Mouse (Mus musculus): Measurements from ENCODE around the gene Rex1bd. TPM values are rescaled to one million over a fixed set of nuclear protein-coding genes. Genes with fewer than 3 reads are reported as not detected.

The Rex1bd gene
- polyA plus RNA-seq, 1 experiment: 189 TPM

GRCm38 (mm10) chr8:70546412-70546811 is 39.9 kb upstream of the Rex1bd start:
- Histone ChIP-seq H3K4me3 (replicated peaks; ENCODE audit: insufficient read depth, low read depth, low read length) (no peak overlapping the region), H3K27me3 (ENCODE audit: control insufficient read depth, insufficient read depth, low read length) (no peaks in the 10 kb centered on the region), H3K27ac (ENCODE audit: insufficient read depth, low read length) (no peak overlapping the region), H3K4me1 (ENCODE audit: control insufficient read depth, insufficient read depth, low read length) (peaks cover 34% of the 10 kb centered on the region)
- no peak for DNase-seq
- 78% methylated on average over 4 of the region's 4 CpGs for WGBS
- TF ChIP-seq POLR2A (IDR thresholded peaks at IDR 0.05; ENCODE audit: borderline replicate concordance, insufficient read depth, low read length): no peak
- TF ChIP-seq CTCF (IDR thresholded peaks at IDR 0.05; ENCODE audit: borderline replicate concordance, insufficient read depth, low read depth, low read length): no peak

- H3K27me3 ChIP-seq (ENCODE audit: control insufficient read depth, insufficient read depth, low read length): no peaks in the 10 kb centered on the region
- peak; percentile 44; the same call in 1 of the 2 replicates for TF ChIP-seq CTCF (IDR thresholded peaks at IDR 0.05; ENCODE audit: borderline replicate concordance, insufficient read depth, low read depth, low read length)
- no peak for TF ChIP-seq POLR2A (IDR thresholded peaks at IDR 0.05; ENCODE audit: borderline replicate concordance, insufficient read depth, low read length)
- DNase-seq: no peak
- no peak overlapping the region for H3K4me3 ChIP-seq (replicated peaks; ENCODE audit: insufficient read depth, low read depth, low read length)
- 70% methylated on average over 6 of the region's 6 CpGs for WGBS
- H3K4me1 ChIP-seq (ENCODE audit: control insufficient read depth, insufficient read depth, low read length): peaks cover 27% of the 10 kb centered on the region
- H3K27ac ChIP-seq (ENCODE audit: insufficient read depth, low read length): no peak overlapping the region
Measured at GRCm38 (mm10) chr8:70544200-70544687, 37.7 kb upstream of the Rex1bd start.

GRCm38 (mm10) chr8:70541081-70541480 is 34.5 kb upstream of the Rex1bd start:
- Histone ChIP-seq H3K4me3 (replicated peaks; ENCODE audit: insufficient read depth, low read depth, low read length) (peak overlapping the region; percentile 26), H3K4me1 (ENCODE audit: control insufficient read depth, insufficient read depth, low read length) (peaks cover 19% of the 10 kb centered on the region), H3K27ac (ENCODE audit: insufficient read depth, low read length) (no peak overlapping the region), H3K27me3 (ENCODE audit: control insufficient read depth, insufficient read depth, low read length) (no peaks in the 10 kb centered on the region)
- 51% methylated on average over 5 of the region's 5 CpGs for WGBS
- no peak for DNase-seq
- no peak for TF ChIP-seq CTCF (IDR thresholded peaks at IDR 0.05; ENCODE audit: borderline replicate concordance, insufficient read depth, low read depth, low read length)
- TF ChIP-seq POLR2A (IDR thresholded peaks at IDR 0.05; ENCODE audit: borderline replicate concordance, insufficient read depth, low read length): no peak

GRCm38 (mm10) chr8:70540507-70541071 is 34.0 kb upstream of the Rex1bd start:
- TF ChIP-seq CTCF (IDR thresholded peaks at IDR 0.05; ENCODE audit: borderline replicate concordance, insufficient read depth, low read depth, low read length) (no peak), POLR2A (IDR thresholded peaks at IDR 0.05; ENCODE audit: borderline replicate concordance, insufficient read depth, low read length) (no peak)
- no peak for DNase-seq
- peaks cover 19% of the 10 kb centered on the region for H3K4me1 ChIP-seq (ENCODE audit: control insufficient read depth, insufficient read depth, low read length)
- 24% methylated on average over 7 of the region's 7 CpGs for WGBS
- no peaks in the 10 kb centered on the region for H3K27me3 ChIP-seq (ENCODE audit: control insufficient read depth, insufficient read depth, low read length)
- H3K4me3 ChIP-seq (replicated peaks; ENCODE audit: insufficient read depth, low read depth, low read length): peak overlapping the region; percentile 61
- H3K27ac ChIP-seq (ENCODE audit: insufficient read depth, low read length): no peak overlapping the region

GRCm38 (mm10) chr8:70540013-70540506 is 33.5 kb upstream of the Rex1bd start:
- TF ChIP-seq POLR2A (IDR thresholded peaks at IDR 0.05; ENCODE audit: borderline replicate concordance, insufficient read depth, low read length): no peak
- TF ChIP-seq CTCF (IDR thresholded peaks at IDR 0.05; ENCODE audit: borderline replicate concordance, insufficient read depth, low read depth, low read length): no peak
- Histone ChIP-seq H3K27ac (ENCODE audit: insufficient read depth, low read length) (no peak overlapping the region), H3K4me3 (replicated peaks; ENCODE audit: insufficient read depth, low read depth, low read length) (peak overlapping the region; percentile 61), H3K27me3 (ENCODE audit: control insufficient read depth, insufficient read depth, low read length) (no peaks in the 10 kb centered on the region), H3K4me1 (ENCODE audit: control insufficient read depth, insufficient read depth, low read length) (peaks cover 16% of the 10 kb centered on the region)
- WGBS: 2% methylated on average over 4 of the region's 4 CpGs
- peak; percentile 38 to 41 for DNase-seq

GRCm38 (mm10) chr8:70539077-70539813 is 32.7 kb upstream of the Rex1bd start, which contains the start of gene Ell:
Ell (plus strand) TSS chr8:70539457.
- DNase-seq: peak; percentile 98
- peaks cover 16% of the 10 kb centered on the region for H3K4me1 ChIP-seq (ENCODE audit: control insufficient read depth, insufficient read depth, low read length)
- WGBS: under 1% methylated on average over 58 of the region's 58 CpGs
- peak within 1 kb of the TSS; percentile 78 for H3K27ac ChIP-seq (ENCODE audit: insufficient read depth, low read length)
- peak within 1 kb of the TSS; percentile 61 for H3K4me3 ChIP-seq (replicated peaks; ENCODE audit: insufficient read depth, low read depth, low read length)
- TF ChIP-seq POLR2A (IDR thresholded peaks at IDR 0.05; ENCODE audit: borderline replicate concordance, insufficient read depth, low read length) (peak; percentile 67), CTCF (IDR thresholded peaks at IDR 0.05; ENCODE audit: borderline replicate concordance, insufficient read depth, low read depth, low read length) (no peak)
- no peaks in the 10 kb centered on the region for H3K27me3 ChIP-seq (ENCODE audit: control insufficient read depth, insufficient read depth, low read length)

- 0 out of 2 replicates have a peak, but pooled peaks have one; percentile 13 for TF ChIP-seq POLR2A (IDR thresholded peaks at IDR 0.05; ENCODE audit: borderline replicate concordance, insufficient read depth, low read length)
- TF ChIP-seq CTCF (IDR thresholded peaks at IDR 0.05; ENCODE audit: borderline replicate concordance, insufficient read depth, low read depth, low read length): no peak
Measured at GRCm38 (mm10) chr8:70538633-70539076, 32.1 kb upstream of the Rex1bd start.

More at GRCm38 (mm10) chr8:70538633-70539076, 32.1 kb upstream of the Rex1bd start:
- 1% methylated on average over 32 of the region's 32 CpGs for whole genome bisulfite sequencing
- peak overlapping the region; percentile 61 for H3K4me3 ChIP-seq (replicated peaks; ENCODE audit: insufficient read depth, low read depth, low read length)
- H3K27ac ChIP-seq (ENCODE audit: insufficient read depth, low read length): peak overlapping the region; percentile 48
- H3K4me1 ChIP-seq (ENCODE audit: control insufficient read depth, insufficient read depth, low read length): peaks cover 11% of the 10 kb centered on the region
- DNase-seq: peak; percentile 98 to 99
- H3K27me3 ChIP-seq (ENCODE audit: control insufficient read depth, insufficient read depth, low read length): no peaks in the 10 kb centered on the region
